Mouse (Mus musculus): Measurements from ENCODE around the gene Wipi2. TPM values are rescaled to one million over a fixed set of nuclear protein-coding genes. Genes with fewer than 3 reads are reported as not detected.

Gene Wipi2
- total RNA-seq (2012; rRNA removed) (38.6 and 39.0 TPM in 2 replicates), polyA plus RNA-seq (2012; ENCODE audit: insufficient read depth in 1 of 2, insufficient read length in 2 of 2, low read depth in 1 of 2, low replicate concordance in 2 of 2, missing spikeins in 1 of 2) (10 to 100 TPM; 53.6 to 74.7 TPM)

DNA sequence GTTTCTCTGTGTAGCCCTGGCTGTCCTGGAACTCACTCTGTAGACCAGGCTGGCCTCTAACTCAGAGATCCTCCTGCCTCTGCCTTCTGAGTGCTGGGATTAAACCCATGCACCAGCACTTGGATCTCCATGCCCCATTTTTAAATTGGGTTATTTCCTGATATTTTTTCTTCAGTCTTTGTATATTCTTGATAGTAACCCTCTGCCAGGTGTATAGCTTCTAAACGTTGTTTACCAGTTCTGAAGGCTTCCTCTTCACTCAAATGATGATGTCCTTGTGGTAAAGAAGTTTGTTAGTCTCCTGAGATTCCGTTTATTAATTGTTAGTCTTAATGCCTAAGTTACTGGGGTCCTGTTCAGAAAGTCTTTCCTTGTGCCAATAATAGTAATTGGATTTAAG lies at the start of gene Wipi2:
Gene Wipi2 (plus strand): TSS at position 301 of the 400 bp plus-strand sequence.
- no peaks in the 10 kb centered on the region for H3K9me3 ChIP-seq (replicated peaks; ENCODE audit: insufficient read depth, low read length)
- peaks cover 0 to 7% of the 10 kb centered on the region in 2 experiments; a peak in 1 of 4 replicates for H3K4me1 ChIP-seq (ENCODE audit: control insufficient read depth in 1 of 2, insufficient read depth in 2 of 2, low read length in 2 of 2)
- peak within 1 kb of the TSS; percentile 67 for H3K9ac ChIP-seq (ENCODE audit: control insufficient read depth, low read depth, low read length, poor library complexity, severe bottlenecking)
- peak within 1 kb of the TSS; percentile 79 for H3K27ac ChIP-seq (ENCODE audit: control insufficient read depth, low read depth, low read length)
- H3K36me3 ChIP-seq (ENCODE audit: control insufficient read depth in 1 of 2, insufficient read depth in 2 of 2, low read length in 2 of 2): peaks cover 0 to 5% of the 10 kb centered on the region in 2 experiments; a peak in 2 of 4 replicates
- H3K4me3 ChIP-seq (ENCODE audit: control insufficient read depth in 1 of 2, insufficient read depth in 1 of 2, low read depth in 2 of 2, low read length in 2 of 2): peak within 1 kb of the TSS; percentile 64 to 67
- DNase-seq (ENCODE audit: low read depth, low spot score): no peak
- no peak for TF ChIP-seq JUND (IDR thresholded peaks at IDR 0.05; ENCODE audit: low read depth, low read length)
- no peak for TF ChIP-seq SMC3 (IDR thresholded peaks at IDR 0.05; ENCODE audit: low read depth, low read length)
- no peak for TF ChIP-seq BHLHE40 (IDR thresholded peaks at IDR 0.05; ENCODE audit: borderline replicate concordance, low read depth, low read length)
- no peak for TF ChIP-seq NRF1 (IDR thresholded peaks at IDR 0.05; ENCODE audit: insufficient read depth, low read depth, low read length, poor library complexity, severe bottlenecking)
- no peak for TF ChIP-seq CHD1 (IDR thresholded peaks at IDR 0.05; ENCODE audit: low read depth, low read length)
- TF ChIP-seq KAT2A (conservative IDR thresholded peaks at IDR 0.05; ENCODE audit: low read depth, low read length): no peak
- TF ChIP-seq RCOR1 (IDR thresholded peaks at IDR 0.05; ENCODE audit: low read depth, low read length): no peak
- no peak for TF ChIP-seq TAL1 (IDR thresholded peaks at IDR 0.05; ENCODE audit: low read length)
- TF ChIP-seq TBP (IDR thresholded peaks at IDR 0.05; ENCODE audit: low read depth, low read length): no peak
- TF ChIP-seq USF2 (IDR thresholded peaks at IDR 0.05; ENCODE audit: borderline replicate concordance in 1 of 2, insufficient read depth in 1 of 2, low read depth in 1 of 2, low read length in 2 of 2): no peak
- TF ChIP-seq ZC3H11A (IDR thresholded peaks at IDR 0.05; ENCODE audit: low read depth, low read length): no peak
- TF ChIP-seq EP300 (IDR thresholded peaks at IDR 0.05; ENCODE audit: low read depth in 1 of 2, low read length in 2 of 2): no peak
- H3K79me2 ChIP-seq (ENCODE audit: control insufficient read depth, insufficient read depth, low read length, poor library complexity): peaks cover 20% of the 10 kb centered on the region
- H3K27me3 ChIP-seq (ENCODE audit: control insufficient read depth in 1 of 2, insufficient read depth in 2 of 2, low read length in 2 of 2): no peaks in the 10 kb centered on the region; a peak in 1 of 4 replicates

- peak; percentile 16 for DNase-seq (ENCODE audit: low read depth, low spot score)
- no peak overlapping the region for H3K9ac ChIP-seq (ENCODE audit: control insufficient read depth, low read depth, low read length, poor library complexity, severe bottlenecking)
- H3K4me3 ChIP-seq (ENCODE audit: control insufficient read depth in 1 of 2, insufficient read depth in 1 of 2, low read depth in 2 of 2, low read length in 2 of 2): no peak overlapping the region
- H3K27me3 ChIP-seq (ENCODE audit: control insufficient read depth in 1 of 2, insufficient read depth in 2 of 2, low read length in 2 of 2): no peaks in the 10 kb centered on the region
- H3K79me2 ChIP-seq (ENCODE audit: control insufficient read depth, insufficient read depth, low read length, poor library complexity): no peaks in the 10 kb centered on the region
- H3K9me3 ChIP-seq (replicated peaks; ENCODE audit: insufficient read depth, low read length): no peaks in the 10 kb centered on the region
- TF ChIP-seq CTCF (IDR thresholded peaks at IDR 0.05 in 2 of 3, conservative IDR thresholded peaks at IDR 0.05 in 1 of 3; ENCODE audit: control insufficient read depth in 1 of 3, insufficient read depth in 1 of 3, low read depth in 2 of 3, low read length in 3 of 3, poor library complexity in 1 of 3, severe bottlenecking in 1 of 3) (peak; percentile 20 to 37 (median 28); a peak in 5 of 6 replicates), ELF1 (IDR thresholded peaks at IDR 0.05; ENCODE audit: low read depth, low read length) (no peak)
- H3K4me1 ChIP-seq (ENCODE audit: control insufficient read depth in 1 of 2, insufficient read depth in 2 of 2, low read length in 2 of 2): peaks cover 0 to 7% of the 10 kb centered on the region in 2 experiments; a peak in 1 of 4 replicates
- no peak overlapping the region for H3K27ac ChIP-seq (ENCODE audit: control insufficient read depth, low read depth, low read length)
- no peaks in the 10 kb centered on the region for H3K36me3 ChIP-seq (ENCODE audit: control insufficient read depth in 1 of 2, insufficient read depth in 2 of 2, low read length in 2 of 2)
These were observed 49.3 kb upstream of the Wipi2 start for GRCm38 (mm10) chr5:142578192-142578591.

All from MEL (cell line).